Mouse (Mus musculus): ENCODE results near the gene Sos1.
"Not testable (repeated sequence)": the region's sequence is repeated elsewhere in the genome, so short reads cannot be mapped to it uniquely, and the experiment has no call there.

The Sos1 gene

DNA sequence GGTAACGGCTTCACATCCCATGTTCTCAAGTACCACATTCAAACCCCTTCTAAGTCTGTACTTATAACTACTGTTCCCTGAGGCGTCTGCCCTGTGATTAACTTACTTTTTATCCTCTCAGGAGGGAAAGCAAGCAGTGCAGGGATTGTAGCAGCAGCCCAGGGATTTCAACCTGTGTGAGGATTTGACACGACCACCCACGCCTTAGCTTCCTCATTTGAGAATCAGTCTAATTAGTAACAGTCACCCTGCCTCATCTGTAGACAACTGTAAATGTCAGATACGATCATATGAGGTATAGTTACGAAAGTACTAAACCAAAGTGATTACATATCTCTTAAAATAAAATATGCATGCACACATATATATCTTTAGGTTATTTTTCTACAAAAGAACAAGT, 15.9 kb upstream of the Sos1 start:
- no peak for DNase-seq (ENCODE audit: extremely low spot score, low read depth, low spot score)

DNA sequence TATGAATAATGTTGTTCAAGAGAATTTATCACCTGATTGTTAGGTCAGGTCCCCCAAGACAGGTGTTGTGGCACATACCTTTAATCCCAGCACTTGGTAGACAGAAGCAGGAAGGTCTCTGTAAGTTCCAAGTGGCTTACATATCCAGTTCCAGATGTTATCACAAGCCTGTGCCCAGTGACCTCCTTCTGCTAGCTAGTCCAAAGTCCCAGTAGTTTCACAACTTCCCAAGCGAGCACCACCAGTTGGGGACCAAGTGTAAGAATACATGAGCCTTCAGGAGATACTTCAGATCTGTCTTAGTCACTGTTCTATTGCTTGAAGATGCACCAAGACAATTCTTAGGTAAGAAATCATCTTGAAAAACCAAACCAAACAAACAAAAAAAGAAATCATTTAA, 13.6 kb upstream of the Sos1 start:
- no peak for DNase-seq (ENCODE audit: extremely low spot score, low read depth, low spot score)

DNA sequence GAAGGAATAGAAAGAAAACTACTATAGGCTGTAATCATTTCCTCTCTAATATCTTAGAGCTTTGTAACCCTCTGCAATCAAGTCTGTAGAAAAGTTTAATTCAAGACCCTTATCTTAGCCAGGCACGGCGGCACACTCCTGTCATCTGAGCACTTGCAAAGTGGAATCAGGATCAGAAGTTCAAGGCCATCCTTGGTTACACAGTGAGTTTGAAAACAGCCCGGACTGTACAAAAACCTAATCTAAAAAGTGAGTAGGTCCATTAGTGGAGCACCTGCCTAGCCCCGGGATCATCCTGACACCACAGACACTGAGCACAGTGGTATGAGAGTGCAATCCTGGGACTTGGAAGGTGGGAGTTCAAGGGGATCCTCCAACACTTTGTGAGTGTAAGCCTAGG, 12.6 kb upstream of the Sos1 start:
- DNase-seq (ENCODE audit: extremely low spot score, low read depth, low spot score): no peak

DNA sequence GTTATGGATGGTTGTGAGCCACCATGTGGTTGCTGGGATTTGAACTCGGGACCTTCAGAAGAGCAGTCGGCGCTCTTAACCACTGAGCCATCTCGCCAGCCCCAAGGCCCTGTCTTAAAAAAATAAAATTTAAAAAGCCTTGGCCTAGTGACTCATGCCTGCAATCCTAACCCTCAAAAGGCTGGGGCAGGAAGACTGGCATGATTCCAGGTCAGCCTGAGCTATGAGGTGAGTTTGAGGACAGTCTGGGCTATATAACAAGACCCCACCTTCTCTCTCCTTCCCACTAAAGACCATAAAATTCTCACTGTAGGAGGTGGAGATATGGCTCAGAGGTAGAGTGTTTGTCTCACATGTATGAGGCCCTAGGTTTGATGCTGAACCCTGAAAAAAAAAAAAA, 12.0 kb upstream of the Sos1 start:
- DNase-seq (ENCODE audit: extremely low spot score, low read depth, low spot score): no peak

DNA sequence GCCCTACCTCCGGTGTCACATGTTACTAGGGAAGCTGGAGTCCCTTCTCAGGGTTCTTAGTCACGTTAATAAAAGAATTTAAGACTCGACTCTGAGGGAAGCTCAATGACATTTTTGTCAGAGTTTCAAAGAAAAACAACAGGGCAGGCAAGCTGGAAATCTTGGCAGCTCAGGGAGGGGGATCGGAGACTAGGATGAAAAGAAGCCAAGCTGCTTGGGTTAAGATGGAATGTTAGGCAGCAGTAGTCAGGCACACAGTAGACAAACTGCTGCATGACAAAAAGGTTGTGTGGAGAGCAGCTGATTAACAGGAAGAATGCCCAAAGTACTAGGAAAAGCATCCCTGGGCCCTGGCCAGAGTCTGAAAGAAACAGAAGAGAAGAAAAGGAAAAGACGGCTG, 9.9 kb upstream of the Sos1 start:
- DNase-seq (ENCODE audit: extremely low spot score, low read depth, low spot score): no peak

DNA sequence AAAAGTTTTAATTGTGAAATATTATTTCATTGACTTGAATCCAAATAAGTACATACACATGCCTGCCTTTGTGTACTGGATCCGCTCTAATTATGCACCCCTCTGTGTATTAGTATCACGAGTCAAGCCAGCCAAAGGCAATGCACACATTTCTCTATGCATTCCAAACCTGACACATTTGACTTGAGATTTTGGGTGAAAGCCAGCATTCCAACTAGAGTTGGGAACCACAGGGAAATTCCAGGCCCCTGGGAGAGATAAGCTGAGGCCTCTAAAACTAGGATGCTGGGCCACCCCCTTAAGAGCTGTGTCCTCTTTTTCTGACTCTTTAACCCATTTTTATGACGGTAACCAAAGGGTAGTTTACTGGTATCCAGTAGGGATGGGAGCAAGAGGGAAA, 8.7 kb upstream of the Sos1 start:
- no peak for DNase-seq (ENCODE audit: extremely low spot score, low read depth, low spot score)

DNA sequence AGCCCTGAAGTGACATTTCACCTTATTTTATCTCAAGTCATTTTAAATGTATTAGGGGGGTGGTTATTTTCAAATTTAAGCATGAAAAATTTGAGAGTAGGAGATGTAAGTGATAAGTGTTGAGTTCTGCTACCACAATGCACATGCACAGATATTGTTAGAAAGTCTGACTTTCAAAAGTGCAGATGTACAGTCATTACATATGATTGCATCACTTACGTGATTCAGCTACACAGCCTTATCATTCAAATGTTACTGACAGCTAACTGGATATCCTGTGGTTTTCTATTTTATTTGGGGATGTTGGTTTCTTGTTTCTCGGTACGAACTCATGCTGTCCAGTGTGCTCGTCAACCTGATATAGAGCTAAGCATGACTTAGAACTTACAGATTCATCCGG, 4.9 kb upstream of the Sos1 start:
- no peak for DNase-seq (ENCODE audit: extremely low spot score, low read depth, low spot score)

DNA sequence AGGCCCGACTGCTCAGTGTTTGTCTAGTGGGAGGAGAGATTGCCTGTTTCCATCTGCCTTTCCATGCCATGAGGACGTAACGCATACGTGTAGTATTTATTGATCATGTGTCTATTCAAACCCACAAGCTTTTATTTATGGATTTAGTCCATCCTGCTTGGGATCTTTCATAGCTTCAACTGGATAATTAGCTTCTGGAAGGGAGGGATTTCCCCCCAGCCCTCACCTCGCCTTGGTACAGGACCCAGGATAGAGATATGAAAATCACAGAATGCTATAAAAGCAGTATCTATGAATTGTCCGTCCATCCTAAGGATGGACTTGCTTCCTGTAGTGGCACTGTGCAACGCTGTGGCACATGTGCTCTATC, 587 bp upstream of the Sos1 start:
- no peak for DNase-seq (ENCODE audit: extremely low spot score, low read depth, low spot score)

DNA sequence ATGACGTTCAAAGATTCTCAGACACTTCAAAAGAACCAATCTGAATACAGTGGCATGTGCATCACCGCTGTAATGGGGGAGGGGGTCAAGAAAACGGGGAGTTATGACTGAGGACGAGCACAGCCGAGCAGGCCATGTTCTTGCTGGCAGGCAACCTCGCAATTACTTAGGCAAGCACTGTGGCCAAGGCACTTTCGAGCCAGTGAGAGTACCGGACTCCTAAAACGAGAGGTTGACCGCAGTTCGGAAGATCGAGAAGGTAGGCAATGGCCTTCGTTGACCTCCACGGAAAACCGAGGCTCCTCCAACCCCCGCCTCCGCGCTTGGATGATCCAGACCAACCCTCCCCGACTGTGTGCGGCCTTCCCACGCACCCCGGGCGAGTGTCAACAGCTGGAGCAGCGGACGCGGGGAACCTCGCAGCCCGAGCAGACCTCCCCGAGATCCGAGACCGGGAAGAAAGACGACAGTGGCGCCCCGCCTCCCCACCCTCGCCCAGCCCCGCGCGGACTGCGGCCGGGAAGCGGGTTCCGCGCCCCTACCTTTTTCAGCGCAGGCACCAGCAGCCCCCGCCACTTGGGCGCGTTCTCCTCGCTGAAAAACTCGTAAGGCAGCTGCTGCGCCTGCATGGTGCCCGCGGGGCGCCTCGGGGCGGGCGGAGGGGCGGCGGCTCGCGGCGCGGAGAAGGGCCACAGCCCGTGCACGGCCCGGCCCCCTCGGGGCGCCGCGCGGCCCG, 790 bp downstream of the Sos1 start:
- no peak for DNase-seq (ENCODE audit: extremely low spot score, low read depth, low spot score)

DNA sequence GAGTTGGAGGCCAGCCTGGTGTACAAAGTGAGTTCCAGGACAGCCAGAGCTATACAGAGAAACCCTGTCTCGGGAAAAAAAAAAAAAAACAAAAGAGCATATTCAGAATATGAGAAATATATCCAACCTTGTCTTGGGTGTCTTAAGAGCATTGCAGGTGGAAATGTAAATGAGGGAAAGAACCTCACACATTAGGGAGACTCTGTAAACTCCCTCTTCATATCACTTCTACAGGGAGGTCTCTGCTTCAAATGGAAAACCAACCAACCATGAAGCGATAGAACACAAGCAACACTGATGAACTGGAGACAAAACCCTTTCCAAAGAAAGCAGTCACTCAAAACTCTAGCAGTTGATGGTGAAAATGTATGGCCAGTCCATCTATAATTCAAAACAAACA, 2.6 kb downstream of the Sos1 start:
- DNase-seq (ENCODE audit: extremely low spot score, low read depth, low spot score): no peak

DNA sequence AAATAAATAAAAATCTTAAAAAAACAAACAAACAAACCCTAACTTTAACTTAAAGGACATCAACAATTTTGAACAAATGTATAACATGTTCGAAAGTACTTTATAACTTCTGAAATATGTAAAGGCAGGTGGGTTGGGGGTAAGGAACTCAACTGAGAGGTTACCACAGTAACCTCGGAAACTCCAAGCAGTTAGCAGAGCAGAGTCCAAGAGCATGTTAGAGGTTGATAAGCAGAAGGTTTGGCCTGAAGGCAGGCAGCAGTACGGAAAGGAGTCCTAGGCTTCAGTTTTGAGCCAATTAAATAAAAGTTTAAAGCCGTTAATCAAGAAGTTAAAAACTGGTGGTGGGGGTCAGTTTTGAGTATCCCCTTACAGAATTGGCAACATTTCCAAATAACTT, 3.8 kb downstream of the Sos1 start:
- DNase-seq (ENCODE audit: extremely low spot score, low read depth, low spot score): no peak

DNA sequence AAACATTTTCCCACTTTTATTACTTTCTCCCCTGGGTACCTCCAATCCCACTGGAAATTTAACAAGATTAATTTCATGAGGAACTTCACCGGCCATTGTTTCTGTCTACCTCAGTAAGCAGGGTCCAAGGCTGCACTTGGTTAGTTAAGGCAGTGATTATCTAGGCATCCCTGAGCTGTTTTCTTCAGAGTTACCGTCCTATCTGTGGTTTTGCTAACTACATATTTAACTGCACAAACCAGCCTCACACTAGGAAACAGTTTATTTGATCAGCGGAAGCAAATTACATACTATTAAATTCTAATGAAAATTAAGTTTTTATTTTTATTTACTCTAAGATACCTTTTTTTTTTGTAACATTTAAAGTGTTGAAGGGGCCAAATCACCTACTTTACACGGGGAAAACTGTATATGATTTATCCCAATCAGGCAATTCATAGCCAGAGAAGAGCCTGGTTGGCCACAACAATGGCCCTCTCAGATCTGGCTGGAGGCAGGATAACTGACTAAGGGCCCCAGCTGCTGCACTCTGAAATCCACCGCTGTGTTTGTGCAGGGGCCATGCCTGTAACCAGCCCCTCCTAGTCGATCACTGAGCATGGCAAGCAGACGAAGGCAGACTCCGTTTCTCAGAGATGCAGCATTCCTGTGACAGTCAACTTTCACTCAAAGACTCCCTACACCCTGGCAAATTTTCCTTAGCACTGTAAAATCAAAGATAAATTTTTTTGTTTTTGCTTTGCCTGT, 9.0 kb downstream of the Sos1 start:
- no peak for DNase-seq (ENCODE audit: extremely low spot score, low read depth, low spot score)

DNA sequence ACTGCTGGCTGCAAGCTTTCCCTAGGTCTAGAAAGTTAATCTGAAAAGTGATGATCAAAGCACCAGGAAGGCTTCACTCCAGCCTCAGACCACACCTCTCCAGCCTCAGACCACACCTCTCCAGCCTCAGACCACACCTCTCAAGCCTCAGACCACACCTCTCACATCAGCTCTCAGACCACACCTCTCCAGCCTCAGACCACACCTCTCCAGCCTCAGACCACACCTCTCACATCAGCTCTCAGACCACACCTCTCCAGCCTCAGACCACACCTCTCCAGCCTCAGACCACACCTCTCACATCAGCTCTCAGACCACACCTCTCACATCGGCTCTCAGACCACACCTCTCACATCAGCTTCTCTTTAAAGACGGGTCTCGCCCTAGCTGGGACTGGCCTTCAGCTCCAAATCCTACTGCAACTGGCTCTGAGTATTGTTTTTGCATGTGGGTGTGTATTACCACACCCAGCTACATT, 11.8 kb downstream of the Sos1 start:
- not testable (repeated sequence) for DNase-seq (ENCODE audit: extremely low spot score, low read depth, low spot score)

DNA sequence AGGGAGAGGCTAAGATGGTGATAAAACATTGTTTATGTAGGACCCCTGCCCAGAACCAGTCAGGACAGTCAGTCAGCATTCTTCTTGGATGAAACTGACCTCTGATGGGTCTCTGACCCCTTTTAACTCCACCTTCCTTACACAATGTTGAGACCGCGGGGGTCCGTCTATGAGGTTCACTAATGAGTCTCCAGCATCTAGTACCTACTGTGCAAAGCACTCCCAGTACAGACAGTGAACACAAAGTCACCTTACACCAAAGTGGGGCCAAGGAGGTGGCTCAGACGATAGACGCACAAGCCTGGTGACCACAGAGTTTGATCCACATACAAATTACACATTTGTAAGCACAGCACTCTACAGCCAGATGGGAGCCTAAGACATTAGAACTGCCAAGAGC, 20.0 kb downstream of the Sos1 start:
- DNase-seq (ENCODE audit: extremely low spot score, low read depth, low spot score): no peak

DNA sequence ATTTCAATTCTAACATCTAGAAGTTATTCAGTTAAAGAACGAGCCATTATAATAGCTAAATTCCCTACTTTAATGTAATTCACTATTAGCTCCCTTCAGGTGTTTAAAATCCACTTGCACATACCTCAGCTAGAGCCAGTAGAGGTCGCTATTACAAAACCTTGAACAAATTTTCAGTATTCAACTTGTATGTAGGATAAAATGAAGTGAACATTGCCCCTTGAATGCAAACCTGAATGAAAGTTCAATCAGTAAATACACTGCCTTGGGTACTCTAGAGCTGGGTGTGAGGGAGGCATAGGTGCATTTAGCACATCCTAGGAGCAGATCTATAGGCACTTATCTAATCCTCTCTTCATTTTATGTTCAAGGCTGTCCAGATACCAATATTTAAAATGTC, 24.6 kb downstream of the Sos1 start:
- no peak for DNase-seq (ENCODE audit: extremely low spot score, low read depth, low spot score)

DNA sequence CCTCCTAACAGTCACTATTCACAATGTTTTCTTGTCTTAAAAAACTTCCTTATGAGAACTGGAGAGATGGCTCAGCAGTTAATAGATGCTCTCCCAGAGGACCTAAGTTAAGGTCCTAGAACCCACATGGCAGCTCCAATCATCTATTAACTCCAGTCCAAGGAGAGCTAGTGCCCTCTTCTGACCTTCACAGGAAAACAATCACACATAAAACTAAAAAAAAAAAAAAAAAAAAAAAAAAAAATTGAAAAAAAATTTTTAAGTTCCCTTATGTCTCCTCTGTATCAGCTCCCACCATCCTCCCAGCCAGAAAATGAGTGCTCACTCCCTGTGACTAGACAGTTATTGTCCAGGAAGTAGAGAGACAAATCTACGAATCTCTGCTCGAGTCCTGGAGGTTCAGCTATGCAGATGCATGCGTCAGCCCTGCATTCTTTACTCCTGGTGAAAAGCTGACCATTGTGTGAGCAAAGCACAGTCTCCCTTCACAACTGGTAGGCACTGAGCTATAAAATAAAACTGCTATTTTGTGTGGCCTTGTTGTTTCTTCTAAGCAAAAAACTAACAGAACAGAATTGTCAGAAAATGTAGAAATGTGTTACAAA, 29.7 kb downstream of the Sos1 start:
- DNase-seq (ENCODE audit: extremely low spot score, low read depth, low spot score): no peak

DNA sequence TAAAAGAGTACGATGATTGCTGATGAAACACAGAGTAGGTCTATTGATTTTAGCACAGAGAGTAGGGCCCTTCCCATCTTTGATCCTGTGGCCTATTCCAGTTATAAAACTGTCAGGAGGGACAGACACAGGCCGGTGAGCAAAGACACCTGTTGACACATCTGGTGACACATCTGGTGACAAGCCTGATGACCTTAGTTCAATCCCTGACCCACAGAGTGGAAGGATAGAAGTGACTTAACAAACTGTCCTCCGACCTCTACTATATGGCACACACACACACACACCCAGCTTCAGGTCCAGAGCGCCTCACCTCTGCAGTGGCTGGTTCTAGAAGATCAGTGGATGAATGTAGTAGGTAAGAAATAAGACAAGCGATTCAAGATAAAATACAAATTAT, 33.8 kb downstream of the Sos1 start:
- no peak for DNase-seq (ENCODE audit: extremely low spot score, low read depth, low spot score)

DNA sequence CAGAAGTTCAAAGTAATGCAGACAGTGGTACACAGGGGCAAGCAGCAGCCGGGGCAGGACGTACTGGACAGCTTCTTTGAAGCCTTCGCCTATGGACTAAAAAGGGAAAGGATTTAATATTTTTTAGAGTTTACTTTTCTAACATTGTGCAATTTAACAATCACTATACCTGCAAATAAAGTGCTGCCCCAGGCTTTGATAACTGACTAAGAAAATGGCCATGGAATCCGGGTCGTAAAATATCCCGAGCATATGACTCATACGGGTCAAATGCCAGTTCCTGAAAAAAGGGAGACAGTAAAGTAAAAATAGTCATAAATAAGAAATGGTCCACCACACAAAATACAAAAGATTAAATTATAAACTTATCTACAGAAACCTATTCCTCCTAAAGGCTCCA, 34.8 kb downstream of the Sos1 start:
- no peak for DNase-seq (ENCODE audit: extremely low spot score, low read depth, low spot score)

DNA sequence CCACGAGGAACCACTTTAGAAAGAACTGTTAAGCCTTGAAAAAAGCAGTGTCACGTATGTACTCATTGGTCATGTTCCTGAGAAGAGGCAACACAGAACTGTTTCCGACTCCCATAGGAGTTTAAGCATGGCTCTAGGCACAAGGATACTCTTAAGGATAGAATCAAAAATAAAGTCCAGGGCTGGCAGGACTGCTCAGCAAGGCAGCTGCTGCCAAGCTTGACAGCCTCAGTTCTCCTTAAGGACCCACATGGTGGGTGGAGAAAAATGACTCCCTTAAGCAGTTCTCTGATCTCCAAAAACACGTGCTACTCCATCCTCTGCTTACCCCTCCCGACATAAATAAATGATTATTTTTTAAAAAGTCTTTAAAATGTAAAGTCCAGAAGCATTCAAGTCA, 44.6 kb downstream of the Sos1 start:
- DNase-seq (ENCODE audit: extremely low spot score, low read depth, low spot score): no peak

DNA sequence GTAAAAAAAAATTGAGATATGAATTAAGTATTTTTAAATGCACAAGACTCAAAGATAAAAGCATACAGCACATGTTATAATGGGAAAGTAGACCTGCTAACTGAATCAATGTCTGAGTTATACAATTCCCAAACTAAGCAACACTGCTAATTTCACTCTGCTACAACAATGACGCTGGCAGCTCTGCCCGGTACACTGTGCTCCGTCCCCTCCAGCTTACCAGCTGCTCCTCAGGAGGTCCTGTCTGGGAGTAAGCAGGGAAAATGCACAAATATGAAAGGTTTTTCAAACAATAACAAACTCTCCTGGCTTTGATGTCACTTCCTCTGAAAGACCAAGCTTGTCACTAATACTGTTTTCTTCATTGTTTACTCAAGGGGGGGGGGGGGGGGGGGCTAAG, 45.8 kb downstream of the Sos1 start:
- DNase-seq (ENCODE audit: extremely low spot score, low read depth, low spot score): no peak

DNA sequence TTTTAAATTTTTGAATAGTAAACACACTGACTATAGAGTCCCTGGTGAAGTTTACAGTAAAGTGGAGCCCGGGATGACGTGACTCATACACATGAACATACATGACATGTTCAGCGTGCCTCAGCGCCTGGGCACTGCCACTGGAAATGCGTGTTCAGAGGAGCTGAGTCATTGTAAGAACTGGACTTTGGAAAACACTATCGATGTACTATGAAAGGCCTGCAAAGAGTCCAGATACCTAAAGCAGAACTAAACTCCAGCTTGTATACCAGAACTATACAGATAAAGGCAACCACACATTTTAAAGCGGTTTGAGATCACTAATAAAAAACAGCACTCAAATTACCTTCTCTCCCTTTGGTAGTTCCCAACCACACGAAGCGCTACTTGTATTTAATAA, 48.3 kb downstream of the Sos1 start:
- no peak for DNase-seq (ENCODE audit: extremely low spot score, low read depth, low spot score)

DNA sequence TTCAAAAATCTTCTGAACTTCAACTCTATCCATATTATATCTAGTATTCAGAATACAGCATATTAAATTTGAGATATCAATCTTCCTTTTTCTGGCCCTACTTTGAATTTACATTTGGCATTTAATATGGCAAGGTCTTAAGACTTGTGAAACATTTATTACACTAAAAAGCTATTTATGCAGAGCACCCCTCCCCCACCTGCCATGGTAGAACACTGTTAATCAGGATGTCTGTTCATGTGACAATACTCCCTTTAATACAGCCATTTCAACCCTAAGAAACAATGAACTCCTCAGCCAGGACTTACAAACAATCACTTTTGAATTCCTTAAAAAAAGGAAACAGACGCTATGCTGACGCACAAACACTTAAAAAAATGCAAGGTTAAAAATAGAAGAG, 52.3 kb downstream of the Sos1 start:
- no peak for DNase-seq (ENCODE audit: extremely low spot score, low read depth, low spot score)
